In genomic region chr17:30844321-30844791, GRCm38 (mm10) we compare ENCODE assay signal across 9 mouse cellular contexts. TPM values are rescaled to one million over a fixed set of nuclear protein-coding genes. Genes with fewer than 3 reads are reported as not detected.
DNase-seq lines count a peak whose midpoint lies in the region; ATAC-seq lines count a peak whose summit lies in the region.
"Had no signal": no experiment of that assay in that cellular context is flagged by ENCODE, and none has a peak within 500 bp of the region (broad histone marks: within the 10 kb centered on the region; RNA-seq: fewer than 3 reads in every experiment).

No protein-coding gene starts in this region.

- H3K4me1 ChIP-seq in embryonic facial prominence, embryonic 14.5 days (ENCODE audit: control insufficient read depth, insufficient read depth, low read length): no peaks in the 10 kb centered on the region
- 0 out of 2 replicates have a peak, but pooled peaks cover 3% of the 10 kb centered on the region for H3K4me1 ChIP-seq in embryonic facial prominence, embryonic 10.5 days
- H3K4me1 ChIP-seq in kidney, embryonic 16.5 days (ENCODE audit: insufficient read depth, low read length): no peaks in the 10 kb centered on the region; the same call in 1 of the 2 replicates
- H3K4me1 ChIP-seq in forebrain, embryonic 16.5 days (replicated peaks; ENCODE audit: control insufficient read depth, insufficient read depth, low read length): 0 out of 2 replicates have a peak, but pooled peaks cover 2% of the 10 kb centered on the region
- peaks cover 5% of the 10 kb centered on the region; the same call in 1 of the 2 replicates for H3K4me1 ChIP-seq in forebrain, embryonic 11.5 days (replicated peaks; ENCODE audit: control insufficient read depth, insufficient read depth, low read length)

- H3K4me3 ChIP-seq in embryonic facial prominence, embryonic 14.5 days (ENCODE audit: low read depth, low read length): no peak overlapping the region
- no peak overlapping the region for H3K4me3 ChIP-seq in embryonic facial prominence, embryonic 10.5 days
- no peak overlapping the region for H3K4me3 ChIP-seq in kidney, embryonic 16.5 days (ENCODE audit: low read length)
- no peak overlapping the region for H3K4me3 ChIP-seq in forebrain, embryonic 16.5 days (replicated peaks; ENCODE audit: low read length)
- H3K4me3 ChIP-seq in forebrain, embryonic 11.5 days (ENCODE audit: low read depth, low read length): no peak overlapping the region
- H3K4me3 ChIP-seq: erythroblast, embryonic 14.5 days had no signal

- H3K4me2 ChIP-seq in embryonic facial prominence, embryonic 14.5 days (ENCODE audit: low read depth, low read length): no peak overlapping the region
- H3K4me2 ChIP-seq in kidney, embryonic 16.5 days (replicated peaks; ENCODE audit: low read depth, low read length): peak overlapping the region; percentile 22; the same call in 1 of the 2 replicates
- H3K4me2 ChIP-seq in forebrain, embryonic 16.5 days (ENCODE audit: low read length): no peak overlapping the region
- no peak overlapping the region for H3K4me2 ChIP-seq in forebrain, embryonic 11.5 days (ENCODE audit: low read depth, low read length, severe bottlenecking)

- H3K27ac ChIP-seq in embryonic facial prominence, embryonic 14.5 days (replicated peaks; ENCODE audit: low read depth, low read length): no peak overlapping the region
- no peak overlapping the region for H3K27ac ChIP-seq in embryonic facial prominence, embryonic 10.5 days (replicated peaks)
- no peak overlapping the region for H3K27ac ChIP-seq in kidney, embryonic 16.5 days (ENCODE audit: low read length)
- H3K27ac ChIP-seq in forebrain, embryonic 16.5 days (ENCODE audit: low read length): no peak overlapping the region
- no peak overlapping the region for H3K27ac ChIP-seq in forebrain, embryonic 11.5 days (ENCODE audit: low read depth, low read length)

- peak; percentile 12 for DNase-seq in embryonic facial prominence, embryonic 14.5 days (ENCODE audit: low spot score)
- no peak for DNase-seq in embryonic facial prominence, embryonic 10.5 days (ENCODE audit: low spot score)
- peak; percentile 35 to 44 for DNase-seq in right cerebral cortex, adult 2 months (ENCODE audit: low spot score in 2 of 2)
- DNase-seq in right cerebral cortex, postnatal 36 days (ENCODE audit: low spot score in 2 of 2): no peak
- peak; percentile 76 to 80 for DNase-seq in right cerebral cortex, postnatal 10 days (ENCODE audit: low spot score in 2 of 2)
- no peak for DNase-seq in forebrain, embryonic 11.5 days (ENCODE audit: low spot score)

- no peak for ATAC-seq in embryonic facial prominence, embryonic 14.5 days (ENCODE audit: low read depth)
- ATAC-seq in kidney, embryonic 16.5 days (ENCODE audit: low FRiP score, low TSS enrichment): no peak
- no peak for ATAC-seq in forebrain, embryonic 16.5 days
- ATAC-seq in forebrain, embryonic 11.5 days (replicated peaks; ENCODE audit: low FRiP score): no peak

- H3K27me3 ChIP-seq in embryonic facial prominence, embryonic 14.5 days (replicated peaks; ENCODE audit: control insufficient read depth, insufficient read depth, low read length): no peaks in the 10 kb centered on the region
- H3K27me3 ChIP-seq in embryonic facial prominence, embryonic 10.5 days (replicated peaks; ENCODE audit: low read depth, poor library complexity, severe bottlenecking): no peaks in the 10 kb centered on the region
- H3K27me3 ChIP-seq in kidney, embryonic 16.5 days (ENCODE audit: insufficient read depth, low read length): no peaks in the 10 kb centered on the region; the same call in 1 of the 2 replicates
- H3K27me3 ChIP-seq in forebrain, embryonic 16.5 days (replicated peaks; ENCODE audit: control insufficient read depth, insufficient read depth, low read length): no peaks in the 10 kb centered on the region
- H3K27me3 ChIP-seq in forebrain, embryonic 11.5 days (ENCODE audit: control insufficient read depth, insufficient read depth, low read length): no peaks in the 10 kb centered on the region

- H3K36me3 ChIP-seq in embryonic facial prominence, embryonic 14.5 days (ENCODE audit: control insufficient read depth, insufficient read depth, low read length): no peaks in the 10 kb centered on the region
- no peaks in the 10 kb centered on the region for H3K36me3 ChIP-seq in embryonic facial prominence, embryonic 10.5 days (replicated peaks)
- H3K36me3 ChIP-seq in kidney, embryonic 16.5 days (ENCODE audit: insufficient read depth, low read length): no peaks in the 10 kb centered on the region
- H3K36me3 ChIP-seq in forebrain, embryonic 16.5 days (ENCODE audit: control insufficient read depth, insufficient read depth): no peaks in the 10 kb centered on the region
- no peaks in the 10 kb centered on the region for H3K36me3 ChIP-seq in forebrain, embryonic 11.5 days (ENCODE audit: control insufficient read depth, insufficient read depth, low read length)

- 36% methylated on average over 9 of the region's 9 CpGs for WGBS in embryonic facial prominence, embryonic 14.5 days
- 59% methylated on average over 9 of the region's 9 CpGs for WGBS in embryonic facial prominence, embryonic 10.5 days
- WGBS in kidney, embryonic 16.5 days: 32% methylated on average over 9 of the region's 9 CpGs
- WGBS in forebrain, embryonic 16.5 days: 54% methylated on average over 9 of the region's 9 CpGs
- 58% methylated on average over 9 of the region's 9 CpGs for WGBS in forebrain, embryonic 11.5 days

- no peak overlapping the region for H3K9ac ChIP-seq in embryonic facial prominence, embryonic 14.5 days (ENCODE audit: low read depth, low read length)
- H3K9ac ChIP-seq in kidney, embryonic 16.5 days (replicated peaks; ENCODE audit: low read length): no peak overlapping the region
- no peak overlapping the region for H3K9ac ChIP-seq in forebrain, embryonic 16.5 days (replicated peaks; ENCODE audit: low read depth, low read length)
- H3K9ac ChIP-seq in forebrain, embryonic 11.5 days (ENCODE audit: low read length): no peak overlapping the region

- H3K9me3 ChIP-seq in embryonic facial prominence, embryonic 14.5 days (ENCODE audit: control insufficient read depth, low read length): no peaks in the 10 kb centered on the region
- no peaks in the 10 kb centered on the region for H3K9me3 ChIP-seq in embryonic facial prominence, embryonic 10.5 days
- no peaks in the 10 kb centered on the region for H3K9me3 ChIP-seq in kidney, embryonic 16.5 days (ENCODE audit: low read length)
- no peaks in the 10 kb centered on the region for H3K9me3 ChIP-seq in forebrain, embryonic 16.5 days (ENCODE audit: control insufficient read depth, low read length)
- no peaks in the 10 kb centered on the region for H3K9me3 ChIP-seq in forebrain, embryonic 11.5 days (ENCODE audit: control insufficient read depth, low read length)

RNA-seq across cellular contexts. Expression of gene Glp1r, which starts 57.3 kb away (rescaled TPM):
- 0.11 and 0.18 TPM in 2 replicates for polyA plus RNA-seq in embryonic facial prominence, embryonic 14.5 days (2014; fragmentation: Nextera tagmentation; extraction: Ambion mirVana)
- polyA plus RNA-seq in embryonic facial prominence, embryonic 10.5 days (2016; fragmentation: Nextera tagmentation; extraction: Ambion mirVana): 0.03 and 0.04 TPM in 2 replicates
- 0.48 and 0.49 TPM in 2 replicates for polyA plus RNA-seq in kidney, embryonic 16.5 days (2015; fragmentation: Nextera tagmentation; extraction: Ambion mirVana)
- 0.04 and 0.23 TPM in 2 replicates for polyA plus RNA-seq in forebrain, embryonic 16.5 days (2015; fragmentation: Nextera tagmentation; extraction: Ambion mirVana)
- 0.05 TPM in 1 of 2 replicates, not detected in the other for polyA plus RNA-seq in forebrain, embryonic 11.5 days (2014; fragmentation: Nextera tagmentation; extraction: Ambion mirVana)
- polyA plus RNA-seq: erythroblast, embryonic 14.5 days had no signal

Comparison
In these comparisons a context has a peak if more than half of its experiments do, and no peak if none do; other contexts are left out.
1. DNase-seq: peak in embryonic facial prominence, embryonic 14.5 days (single experiment), right cerebral cortex, adult 2 months (2 of 2) and right cerebral cortex, postnatal 10 days (2 of 2); none in embryonic facial prominence, embryonic 10.5 days (single experiment), right cerebral cortex, postnatal 36 days (0 of 2) and forebrain, embryonic 11.5 days (single experiment).